10 mouse cellular contexts compared by ENCODE assay signal in the genomic region with DNA sequence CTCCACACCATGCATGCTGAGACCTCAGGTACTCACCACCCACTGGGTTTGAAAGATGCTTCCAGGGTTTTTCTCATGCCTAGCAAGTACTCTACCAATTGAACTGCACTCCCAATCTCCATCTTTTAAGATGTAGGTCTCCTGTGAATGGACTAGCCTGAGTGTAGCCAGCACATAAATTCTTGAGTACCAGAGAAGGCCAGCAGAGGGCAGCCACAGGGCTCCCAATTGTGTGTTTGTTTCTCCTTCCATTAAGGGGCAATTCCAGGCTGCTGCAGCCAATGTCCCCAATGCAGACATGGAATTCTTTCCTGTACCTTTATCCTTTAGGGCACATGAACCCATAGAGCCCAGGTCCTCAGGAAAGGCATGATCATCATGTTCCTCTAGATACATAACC. TPM values are rescaled to one million over a fixed set of nuclear protein-coding genes. Genes with fewer than 3 reads are reported as not detected.
DNase-seq lines count a peak whose midpoint lies in the region; ATAC-seq and TF ChIP-seq lines count a peak whose summit lies in the region.
"Had no signal": no experiment of that assay in that cellular context is flagged by ENCODE, and none has a peak within 500 bp of the region (broad histone marks: within the 10 kb centered on the region; RNA-seq: fewer than 3 reads in every experiment).

No protein-coding gene starts in this region.

- ATAC-seq in cerebellum, adult (ENCODE audit: insufficient number of reproducible peaks, low FRiP score, low TSS enrichment), result no peak
- peak; percentile 85 for ATAC-seq in frontal cortex, adult (ENCODE audit: low TSS enrichment)
- 0 out of 2 replicates have a peak, but pooled peaks have one; percentile 36 for ATAC-seq in limb, embryonic 13.5 days (ENCODE audit: low FRiP score, low read depth)

- H3K27ac ChIP-seq in left cerebral cortex, adult 2 months, result no peak overlapping the region
- H3K27ac ChIP-seq in limb, embryonic 13.5 days, result no peak overlapping the region
- H3K27ac ChIP-seq: heart, embryonic 15.5 days had no signal

- intact Hi-C loops in left cerebral cortex, adult 2 months (cut with DNase I), result no loop called here

- no peak overlapping the region for H3K4me2 ChIP-seq in limb, embryonic 13.5 days (replicated peaks)
- H3K4me2 ChIP-seq: heart, embryonic 15.5 days had no signal

- no peaks in the 10 kb centered on the region for H3K27me3 ChIP-seq in limb, embryonic 13.5 days
- H3K27me3 ChIP-seq: heart, embryonic 15.5 days had no signal

- peak; percentile 68 for TF ChIP-seq CTCF in left cerebral cortex, adult 2 months (IDR thresholded peaks at IDR 0.05)

- no peak overlapping the region for H3K9ac ChIP-seq in limb, embryonic 13.5 days
- H3K9ac ChIP-seq: heart, embryonic 15.5 days had no signal

- peak; percentile 14 for DNase-seq in cerebellum, adult 11 months
- DNase-seq in left cerebral cortex, adult 2 months (ENCODE audit: extremely low spot score in 1 of 2, low spot score in 2 of 2), result no peak
- no peak for DNase-seq in left cerebral cortex, adult 8-10 months (ENCODE audit: low spot score in 2 of 2)
- DNase-seq in T-cell, adult 2 months (ENCODE audit: low spot score), result peak; percentile 7
- peak; percentile 42 for DNase-seq in right cerebral cortex, postnatal 14 days

- H3K36me3 ChIP-seq in limb, embryonic 13.5 days, result no peaks in the 10 kb centered on the region
- H3K36me3 ChIP-seq: heart, embryonic 15.5 days had no signal

- no peak overlapping the region for H3K4me3 ChIP-seq in left cerebral cortex, adult 2 months
- no peak overlapping the region for H3K4me3 ChIP-seq in limb, embryonic 13.5 days
- H3K4me3 ChIP-seq: heart, embryonic 15.5 days; myocyte had no signal

- no peaks in the 10 kb centered on the region for H3K4me1 ChIP-seq in limb, embryonic 13.5 days
- H3K4me1 ChIP-seq: heart, embryonic 15.5 days had no signal

- no peaks in the 10 kb centered on the region for H3K9me3 ChIP-seq in limb, embryonic 13.5 days
- H3K9me3 ChIP-seq: heart, embryonic 15.5 days had no signal

RNA-seq across cellular contexts. Expression of gene Slamf8, which starts 4.1 kb away (rescaled TPM):
- not detected for total RNA-seq in left cerebral cortex, adult 2 months (2021)
- under 1 TPM in 2 of 4 experiments, not detected in 2; 0.23 to 0.32 TPM for total RNA-seq in left cerebral cortex, adult 8-10 months (2022)
- polyA plus RNA-seq in limb, embryonic 13.5 days (2015; fragmentation: Nextera tagmentation; extraction: Ambion mirVana), result 0.11 and 0.25 TPM in 2 replicates
- polyA plus RNA-seq: heart, embryonic 15.5 days; myocyte had no signal

RNA-seq across cellular contexts. Expression of gene Fcrl6, which starts 7.9 kb away (rescaled TPM):
- not detected for total RNA-seq in left cerebral cortex, adult 2 months (2021)
- total RNA-seq in left cerebral cortex, adult 8-10 months (2022), result not detected
- 1.0 and 1.3 TPM in 2 replicates for polyA plus RNA-seq in limb, embryonic 13.5 days (2015; fragmentation: Nextera tagmentation; extraction: Ambion mirVana)
- polyA plus RNA-seq: heart, embryonic 15.5 days; myocyte had no signal

RNA-seq across cellular contexts. Expression of gene Dusp23, which starts 38.3 kb away (rescaled TPM):
- total RNA-seq in left cerebral cortex, adult 2 months (2021), result 1 to 10 TPM; 4.4 to 5.7 TPM
- total RNA-seq in left cerebral cortex, adult 8-10 months (2022), result 1 to 10 TPM; 4.3 to 6.3 (median 5.5) TPM
- 10.1 and 10.5 TPM in 2 replicates for polyA plus RNA-seq in limb, embryonic 13.5 days (2015; fragmentation: Nextera tagmentation; extraction: Ambion mirVana)

RNA-seq across cellular contexts. Expression of gene Vsig8, which starts 38.8 kb away (rescaled TPM):
- under 1 TPM; 0.23 to 0.26 TPM for total RNA-seq in left cerebral cortex, adult 2 months (2021)
- total RNA-seq in left cerebral cortex, adult 8-10 months (2022), result under 1 TPM; 0.32 to 0.67 (median 0.57) TPM
- 0.33 TPM in 1 of 2 replicates, not detected in the other for polyA plus RNA-seq in limb, embryonic 13.5 days (2015; fragmentation: Nextera tagmentation; extraction: Ambion mirVana)
- polyA plus RNA-seq: myocyte had no signal

Comparison
In these comparisons a context has a peak if more than half of its experiments do, and no peak if none do; other contexts are left out.
1. DNase-seq: peak in cerebellum, adult 11 months (single experiment), T-cell, adult 2 months (single experiment) and right cerebral cortex, postnatal 14 days (single experiment); none in left cerebral cortex, adult 2 months (0 of 2) and left cerebral cortex, adult 8-10 months (0 of 2).